Mouse (Mus musculus): ENCODE measurements around the gene Gm9195. TPM values are rescaled to one million over a fixed set of nuclear protein-coding genes. Genes with fewer than 3 reads are reported as not detected.

The Gm9195 gene
- polyA plus RNA-seq, 1 experiment from 2014 or later, result not detected

- H3K4me1 ChIP-seq (replicated peaks; ENCODE audit: control insufficient read depth, insufficient read depth, low read length), result no peaks in the 10 kb centered on the region
These were observed 31.3 kb downstream of the Gm9195 start for GRCm38 (mm10) chr14:72460291-72460690.

GRCm38 (mm10) chr14:72458930-72459329, 32.7 kb downstream of the Gm9195 start:
- H3K4me3 ChIP-seq (replicated peaks; ENCODE audit: low read length), result no peak overlapping the region
- no peaks in the 10 kb centered on the region for H3K4me1 ChIP-seq (replicated peaks; ENCODE audit: control insufficient read depth, insufficient read depth, low read length)
- no peaks in the 10 kb centered on the region for H3K27me3 ChIP-seq (replicated peaks; ENCODE audit: control insufficient read depth, insufficient read depth, low read length)
- H3K9me3 ChIP-seq (ENCODE audit: control insufficient read depth, low read length), result no peaks in the 10 kb centered on the region
- H3K36me3 ChIP-seq (ENCODE audit: control insufficient read depth, insufficient read depth), result no peaks in the 10 kb centered on the region
- no peak overlapping the region for H3K27ac ChIP-seq (ENCODE audit: low read length)
- 100% methylated on average over 1 of the region's 1 CpGs for WGBS
- no peak overlapping the region for H3K9ac ChIP-seq (replicated peaks; ENCODE audit: low read depth, low read length)
- no peak overlapping the region for H3K4me2 ChIP-seq (ENCODE audit: low read length)
- ATAC-seq, result no peak

More at GRCm38 (mm10) chr14:72460291-72460690, 31.3 kb downstream of the Gm9195 start:
- Histone ChIP-seq H3K27ac (ENCODE audit: low read length) (no peak overlapping the region), H3K36me3 (ENCODE audit: control insufficient read depth, insufficient read depth) (no peaks in the 10 kb centered on the region), H3K9ac (replicated peaks; ENCODE audit: low read depth, low read length) (no peak overlapping the region), H3K9me3 (ENCODE audit: control insufficient read depth, low read length) (no peaks in the 10 kb centered on the region), H3K4me2 (ENCODE audit: low read length) (no peak overlapping the region), H3K4me3 (replicated peaks; ENCODE audit: low read length) (no peak overlapping the region), H3K27me3 (replicated peaks; ENCODE audit: control insufficient read depth, insufficient read depth, low read length) (no peaks in the 10 kb centered on the region)
- no peak for ATAC-seq
- 75% methylated on average over 2 of the region's 2 CpGs for WGBS

DNA sequence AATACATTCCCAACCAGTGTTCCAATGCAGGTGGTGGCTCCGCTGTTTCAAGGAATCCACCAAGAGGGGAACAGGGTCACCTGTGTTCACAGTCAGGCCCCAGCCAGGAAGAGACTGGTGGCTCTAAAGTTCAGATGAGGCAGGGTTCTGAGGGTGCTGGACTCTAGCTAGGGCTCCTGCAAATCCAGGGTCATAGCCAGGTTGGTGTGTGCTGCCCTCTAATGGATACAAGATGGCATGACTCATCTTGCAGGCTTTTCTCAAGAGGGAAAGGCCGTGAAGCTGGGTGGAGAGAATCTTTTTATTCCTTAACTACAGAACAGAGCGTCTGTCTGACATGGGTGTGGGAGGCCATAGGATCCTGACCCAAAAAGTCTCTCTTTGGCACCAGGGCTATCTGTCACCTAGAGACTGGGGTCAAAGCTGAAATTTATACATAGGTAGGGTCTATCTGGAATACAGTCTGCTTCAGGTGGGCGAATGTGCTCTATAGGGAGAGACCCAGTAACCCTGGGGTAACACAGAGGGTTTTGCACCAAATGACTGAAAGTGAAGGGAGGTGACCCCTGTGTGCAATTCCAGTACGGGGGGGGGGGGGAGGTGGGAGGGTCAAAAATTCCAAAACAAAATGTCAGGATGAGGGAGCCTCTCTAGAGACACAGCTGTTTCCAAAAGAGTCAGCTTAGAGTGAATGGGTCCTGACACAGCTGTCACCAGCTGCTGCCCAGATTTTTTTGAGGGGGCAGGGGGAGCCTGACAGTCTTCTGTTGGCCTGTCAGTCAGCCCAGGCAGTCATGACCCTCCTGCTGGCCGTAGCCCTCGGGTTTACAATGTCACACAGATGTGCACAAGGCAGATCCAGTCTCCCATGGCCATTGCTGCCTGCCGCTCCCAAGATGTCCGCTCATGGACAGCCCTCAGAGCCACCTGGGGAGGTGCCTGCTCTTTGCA, 44.2 kb downstream of the Gm9195 start:
- Histone ChIP-seq H3K27me3 (replicated peaks; ENCODE audit: control insufficient read depth, insufficient read depth, low read length) (no peaks in the 10 kb centered on the region), H3K9me3 (ENCODE audit: control insufficient read depth, low read length) (no peaks in the 10 kb centered on the region), H3K4me3 (replicated peaks; ENCODE audit: low read length) (no peak overlapping the region), H3K36me3 (ENCODE audit: control insufficient read depth, insufficient read depth) (no peaks in the 10 kb centered on the region), H3K4me2 (ENCODE audit: low read length) (no peak overlapping the region), H3K4me1 (replicated peaks; ENCODE audit: control insufficient read depth, insufficient read depth, low read length) (no peaks in the 10 kb centered on the region), H3K27ac (ENCODE audit: low read length) (no peak overlapping the region), H3K9ac (replicated peaks; ENCODE audit: low read depth, low read length) (no peak overlapping the region)
- ATAC-seq, result peak; percentile 49; the same call in 1 of the 2 replicates
- 70% methylated on average over 9 of the region's 9 CpGs for WGBS

- no peak for ATAC-seq
- H3K36me3 ChIP-seq (ENCODE audit: control insufficient read depth, insufficient read depth), result no peaks in the 10 kb centered on the region
- H3K9ac ChIP-seq (replicated peaks; ENCODE audit: low read depth, low read length), result no peak overlapping the region
- WGBS, result 89% methylated on average over 11 of the region's 11 CpGs
- H3K4me3 ChIP-seq (replicated peaks; ENCODE audit: low read length), result no peak overlapping the region
- H3K4me1 ChIP-seq (replicated peaks; ENCODE audit: control insufficient read depth, insufficient read depth, low read length), result no peaks in the 10 kb centered on the region
- no peaks in the 10 kb centered on the region for H3K9me3 ChIP-seq (ENCODE audit: control insufficient read depth, low read length)
- H3K27ac ChIP-seq (ENCODE audit: low read length), result no peak overlapping the region
- no peak overlapping the region for H3K4me2 ChIP-seq (ENCODE audit: low read length)
- H3K27me3 ChIP-seq (replicated peaks; ENCODE audit: control insufficient read depth, insufficient read depth, low read length), result no peaks in the 10 kb centered on the region
These were observed 48.7 kb downstream of the Gm9195 start for GRCm38 (mm10) chr14:72442936-72443335.

GRCm38 (mm10) chr14:72440929-72441328, 50.7 kb downstream of the Gm9195 start:
- H3K4me1 ChIP-seq (replicated peaks; ENCODE audit: control insufficient read depth, insufficient read depth, low read length), result no peaks in the 10 kb centered on the region
- no peak overlapping the region for H3K4me3 ChIP-seq (replicated peaks; ENCODE audit: low read length)
- H3K36me3 ChIP-seq (ENCODE audit: control insufficient read depth, insufficient read depth), result no peaks in the 10 kb centered on the region
- H3K4me2 ChIP-seq (ENCODE audit: low read length), result no peak overlapping the region
- 90% methylated on average over 7 of the region's 7 CpGs for WGBS
- H3K9me3 ChIP-seq (ENCODE audit: control insufficient read depth, low read length), result no peaks in the 10 kb centered on the region
- H3K27ac ChIP-seq (ENCODE audit: low read length), result no peak overlapping the region
- ATAC-seq, result no peak
- no peaks in the 10 kb centered on the region for H3K27me3 ChIP-seq (replicated peaks; ENCODE audit: control insufficient read depth, insufficient read depth, low read length)
- no peak overlapping the region for H3K9ac ChIP-seq (replicated peaks; ENCODE audit: low read depth, low read length)

GRCm38 (mm10) chr14:72440436-72440835, 51.2 kb downstream of the Gm9195 start:
- no peaks in the 10 kb centered on the region for H3K36me3 ChIP-seq (ENCODE audit: control insufficient read depth, insufficient read depth)
- H3K9me3 ChIP-seq (ENCODE audit: control insufficient read depth, low read length), result no peaks in the 10 kb centered on the region
- no peak for ATAC-seq
- WGBS, result 91% methylated on average over 6 of the region's 6 CpGs
- no peaks in the 10 kb centered on the region for H3K27me3 ChIP-seq (replicated peaks; ENCODE audit: control insufficient read depth, insufficient read depth, low read length)
- no peak overlapping the region for H3K27ac ChIP-seq (ENCODE audit: low read length)
- H3K4me1 ChIP-seq (replicated peaks; ENCODE audit: control insufficient read depth, insufficient read depth, low read length), result no peaks in the 10 kb centered on the region
- no peak overlapping the region for H3K9ac ChIP-seq (replicated peaks; ENCODE audit: low read depth, low read length)
- no peak overlapping the region for H3K4me2 ChIP-seq (ENCODE audit: low read length)
- no peak overlapping the region for H3K4me3 ChIP-seq (replicated peaks; ENCODE audit: low read length)

DNA sequence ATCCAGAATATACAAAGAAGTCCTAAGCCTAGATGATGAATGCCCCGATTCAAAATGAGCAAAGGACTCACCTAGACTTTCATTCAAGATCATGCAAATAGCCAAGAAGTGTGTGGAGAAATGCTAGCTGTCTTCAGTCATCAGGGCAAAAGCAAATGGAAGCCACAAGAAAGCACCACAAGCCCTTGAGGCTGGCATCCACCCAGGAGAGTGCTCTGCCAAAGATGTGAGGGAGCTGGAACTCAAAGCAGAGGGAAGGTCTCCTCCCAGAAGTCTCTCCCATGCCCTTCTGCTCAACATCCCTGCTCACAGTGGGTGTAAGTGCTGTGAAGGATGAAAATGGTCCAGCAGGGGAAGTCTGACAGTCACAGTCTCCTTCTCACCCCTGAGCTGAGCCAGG, 52.7 kb downstream of the Gm9195 start:
- no peak for ATAC-seq
- Histone ChIP-seq H3K27me3 (replicated peaks; ENCODE audit: control insufficient read depth, insufficient read depth, low read length) (no peaks in the 10 kb centered on the region), H3K27ac (ENCODE audit: low read length) (no peak overlapping the region), H3K4me3 (replicated peaks; ENCODE audit: low read length) (no peak overlapping the region), H3K9ac (replicated peaks; ENCODE audit: low read depth, low read length) (no peak overlapping the region), H3K36me3 (ENCODE audit: control insufficient read depth, insufficient read depth) (no peaks in the 10 kb centered on the region), H3K4me2 (ENCODE audit: low read length) (no peak overlapping the region), H3K4me1 (replicated peaks; ENCODE audit: control insufficient read depth, insufficient read depth, low read length) (no peaks in the 10 kb centered on the region), H3K9me3 (ENCODE audit: control insufficient read depth, low read length) (no peaks in the 10 kb centered on the region)
- 83% methylated on average over 1 of the region's 1 CpGs for WGBS

GRCm38 (mm10) chr14:72389696-72390095, 101.9 kb downstream of the Gm9195 start:
- Histone ChIP-seq H3K9ac (replicated peaks; ENCODE audit: low read depth, low read length) (no peak overlapping the region), H3K4me2 (ENCODE audit: low read length) (no peak overlapping the region), H3K27me3 (replicated peaks; ENCODE audit: control insufficient read depth, insufficient read depth, low read length) (no peaks in the 10 kb centered on the region), H3K27ac (ENCODE audit: low read length) (no peak overlapping the region), H3K9me3 (ENCODE audit: control insufficient read depth, low read length) (no peaks in the 10 kb centered on the region), H3K36me3 (ENCODE audit: control insufficient read depth, insufficient read depth) (no peaks in the 10 kb centered on the region), H3K4me3 (replicated peaks; ENCODE audit: low read length) (no peak overlapping the region), H3K4me1 (replicated peaks; ENCODE audit: control insufficient read depth, insufficient read depth, low read length) (peaks cover 8% of the 10 kb centered on the region)
- 70% methylated on average over 1 of the region's 1 CpGs for WGBS
- ATAC-seq, result peak; percentile 92

GRCm38 (mm10) chr14:72389288-72389687, 102.3 kb downstream of the Gm9195 start:
- no peak overlapping the region for H3K27ac ChIP-seq (ENCODE audit: low read length)
- H3K9ac ChIP-seq (replicated peaks; ENCODE audit: low read depth, low read length), result no peak overlapping the region
- no peaks in the 10 kb centered on the region for H3K36me3 ChIP-seq (ENCODE audit: control insufficient read depth, insufficient read depth)
- no peaks in the 10 kb centered on the region for H3K27me3 ChIP-seq (replicated peaks; ENCODE audit: control insufficient read depth, insufficient read depth, low read length)
- ATAC-seq, result peak; percentile 39; the same call in 1 of the 2 replicates
- 92% methylated on average over 4 of the region's 4 CpGs for WGBS
- H3K9me3 ChIP-seq (ENCODE audit: control insufficient read depth, low read length), result no peaks in the 10 kb centered on the region
- no peak overlapping the region for H3K4me3 ChIP-seq (replicated peaks; ENCODE audit: low read length)
- peaks cover 8% of the 10 kb centered on the region for H3K4me1 ChIP-seq (replicated peaks; ENCODE audit: control insufficient read depth, insufficient read depth, low read length)
- no peak overlapping the region for H3K4me2 ChIP-seq (ENCODE audit: low read length)
